2 mouse cellular contexts compared by ENCODE assay signal in the genomic region with DNA sequence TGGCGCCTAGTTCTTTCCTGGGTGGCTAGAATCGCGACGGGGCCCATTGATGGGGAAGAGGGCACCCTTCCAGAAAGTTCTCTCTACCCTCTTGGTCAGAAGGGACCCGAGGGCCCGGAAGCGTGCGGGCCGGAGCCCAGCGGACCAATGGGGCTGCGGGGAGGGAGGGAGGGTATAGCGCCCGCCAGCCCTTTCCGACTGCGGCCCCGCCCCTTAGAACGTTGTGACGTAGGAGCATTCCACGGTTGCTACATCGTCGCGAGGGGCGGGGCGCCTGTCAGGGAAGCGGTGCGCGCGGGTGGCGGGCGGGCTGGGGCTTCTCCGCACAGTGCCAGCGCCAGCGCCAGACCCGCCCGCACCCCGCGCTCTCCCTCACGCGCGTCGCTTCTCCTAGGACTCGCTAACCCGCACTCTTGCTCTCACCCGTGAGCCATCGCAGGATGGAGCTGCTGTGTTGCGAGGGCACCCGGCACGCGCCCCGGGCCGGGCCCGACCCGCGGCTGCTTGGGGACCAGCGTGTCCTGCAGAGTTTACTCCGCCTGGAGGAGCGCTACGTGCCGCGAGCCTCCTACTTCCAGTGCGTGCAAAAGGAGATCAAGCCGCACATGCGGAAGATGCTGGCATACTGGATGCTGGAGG.
TF ChIP-seq lines count a peak whose summit lies in the region.

No protein-coding gene starts in this region.

TF ChIP-seq in C2C12, 6 proteins besides CTCF, POLR2A, EP300 and RAD21:
- TF ChIP-seq CEBPB (IDR thresholded peaks at IDR 0.05; ENCODE audit: low read depth), result peak; percentile 34
- TF ChIP-seq MAX (IDR thresholded peaks at IDR 0.05), result peak; percentile 26
- no peak for TF ChIP-seq MYOD1 (IDR thresholded peaks at IDR 0.05; ENCODE audit: control insufficient read depth, insufficient read length, low read depth)
- TF ChIP-seq FOSL1 (IDR thresholded peaks at IDR 0.05; ENCODE audit: insufficient read depth, low read length, poor library complexity, severe bottlenecking), result no peak
- no peak for TF ChIP-seq USF1 (IDR thresholded peaks at IDR 0.05; ENCODE audit: low read depth)
- TF ChIP-seq MYOG (IDR thresholded peaks at IDR 0.05; ENCODE audit: control insufficient read depth, extremely low read depth, insufficient read length), result no peak

TF ChIP-seq in myocyte, 11 proteins besides CTCF, POLR2A, EP300 and RAD21:
- TF ChIP-seq E2F4 (IDR thresholded peaks at IDR 0.05; ENCODE audit: insufficient read depth) (no peak), USF1 (IDR thresholded peaks at IDR 0.05; ENCODE audit: low read depth) (no peak), CEBPB (IDR thresholded peaks at IDR 0.05; ENCODE audit: insufficient read depth, poor library complexity, severe bottlenecking) (no peak), MAX (IDR thresholded peaks at IDR 0.05; ENCODE audit: low read depth) (no peak), SRF (IDR thresholded peaks at IDR 0.05; ENCODE audit: control insufficient read depth, insufficient read length, low read depth) (no peak), REST (IDR thresholded peaks at IDR 0.05; ENCODE audit: insufficient read depth, insufficient read length) (no peak), TCF12 (IDR thresholded peaks at IDR 0.05; ENCODE audit: insufficient read depth, poor library complexity, severe bottlenecking) (no peak), MYOD1 (IDR thresholded peaks at IDR 0.05; ENCODE audit: control insufficient read depth in 1 of 3, insufficient read length in 2 of 3, low read depth in 2 of 3) (peak in 1 of 3 experiments; percentile 12), POLR2AphosphoS2 (IDR thresholded peaks at IDR 0.05; ENCODE audit: insufficient read length, low read depth) (peak; percentile 93), MYOG (IDR thresholded peaks at IDR 0.05; ENCODE audit: control insufficient read depth in 1 of 3, insufficient read depth in 1 of 3, insufficient read length in 2 of 3, low read depth in 2 of 3) (peak in 1 of 3 experiments; percentile 29), TCF3 (IDR thresholded peaks at IDR 0.05; ENCODE audit: insufficient read length, low read depth) (no peak)
